Mouse (Mus musculus) midbrain, embryonic 15.5 days (tissue): Measurements from ENCODE around the gene Fkbp15. TPM values are rescaled to one million over a fixed set of nuclear protein-coding genes. Genes with fewer than 3 reads are reported as not detected.

Source experiments
- ATAC-seq: fragments of 200-750 bp; cut with Nextera tagmentation; replicated peaks from 2 replicates; pipeline ENCODE4 v1.8.0; 2017; ENCODE audit warnings: moderate TSS enrichment
- H3K27ac ChIP-seq: fragments of 300-500 bp; sonication (generic); 2 replicates; pipeline ENCODE4 v1.5.1; 2015; ENCODE audit warnings: mild to moderate bottlenecking, inconsistent platforms
- H3K27me3 ChIP-seq: fragments of 300-500 bp; sonication (generic); replicated peaks from 2 replicates; pipeline ENCODE4 v1.6.1; 2015; ENCODE audit warnings: inconsistent platforms
- H3K36me3 ChIP-seq: fragments of 300-500 bp; sonication (generic); replicated peaks from 2 replicates; pipeline ENCODE4 v1.6.1; 2015; ENCODE audit warnings: inconsistent platforms
- H3K4me1 ChIP-seq: fragments of 300-500 bp; sonication (generic); 2 replicates; pipeline ENCODE4 v1.6.1; 2015; ENCODE audit warnings: inconsistent platforms
- H3K4me2 ChIP-seq: fragments of 300-500 bp; sonication (generic); 2 replicates; pipeline ENCODE4 v1.6.1; 2015; ENCODE audit warnings: inconsistent platforms, mild to moderate bottlenecking, moderate library complexity
- H3K4me3 ChIP-seq: fragments of 300-500 bp; sonication (generic); 2 replicates; pipeline ENCODE4 v1.5.1; 2015; ENCODE audit warnings: mild to moderate bottlenecking, inconsistent platforms
- H3K9ac ChIP-seq: fragments of 300-500 bp; sonication (generic); 2 replicates; pipeline ENCODE4 v1.6.1; 2015; ENCODE audit warnings: mild to moderate bottlenecking, inconsistent platforms
- H3K9me3 ChIP-seq: fragments of 300-500 bp; sonication (generic); 2 replicates; pipeline ENCODE4 v1.6.1; 2016; ENCODE audit warnings: inconsistent platforms
- WGBS: fragments of 180-500 bp; shearing (Covaris S2); methylation state at CpG from one replicate; pipeline ENCODE4 v1.1.7; 2015; ENCODE audit warnings: mixed read lengths; 5-methylcytosine and 5-hydroxymethylcytosine counted together
- polyA plus RNA-seq: library from polyadenylated mRNA; unstranded; fragments of >200 nt; fragmentation: Nextera tagmentation; extraction: Ambion mirVana; gene quantifications from 2 replicates; pipeline ENCODE4 v1.2.1, GENCODE M21; 2015

Gene Fkbp15
- polyA plus RNA-seq, 1 experiment from 2014 or later = 23.0 TPM

GRCm38 (mm10) chr4:62306840-62307239, 53.5 kb downstream of the Fkbp15 start:
- peaks cover 26% of the 10 kb centered on the region for H3K36me3 ChIP-seq
- H3K4me1 ChIP-seq = no peaks in the 10 kb centered on the region
- H3K4me2 ChIP-seq = no peak overlapping the region
- WGBS = 86% methylated on average over 4 of the region's 4 CpGs
- ATAC-seq = no peak
- no peak overlapping the region for H3K4me3 ChIP-seq
- H3K27ac ChIP-seq = no peak overlapping the region
- no peaks in the 10 kb centered on the region for H3K27me3 ChIP-seq
- H3K9me3 ChIP-seq = no peaks in the 10 kb centered on the region
- H3K9ac ChIP-seq = no peak overlapping the region

GRCm38 (mm10) chr4:62306301-62306700, 54.0 kb downstream of the Fkbp15 start:
- Histone ChIP-seq H3K4me3 (no peak overlapping the region), H3K4me1 (no peaks in the 10 kb centered on the region), H3K27me3 (no peaks in the 10 kb centered on the region), H3K36me3 (peaks cover 26% of the 10 kb centered on the region), H3K9me3 (no peaks in the 10 kb centered on the region), H3K27ac (no peak overlapping the region), H3K9ac (no peak overlapping the region), H3K4me2 (no peak overlapping the region)
- ATAC-seq = no peak
- WGBS = 100% methylated on average over 1 of the region's 1 CpGs

DNA sequence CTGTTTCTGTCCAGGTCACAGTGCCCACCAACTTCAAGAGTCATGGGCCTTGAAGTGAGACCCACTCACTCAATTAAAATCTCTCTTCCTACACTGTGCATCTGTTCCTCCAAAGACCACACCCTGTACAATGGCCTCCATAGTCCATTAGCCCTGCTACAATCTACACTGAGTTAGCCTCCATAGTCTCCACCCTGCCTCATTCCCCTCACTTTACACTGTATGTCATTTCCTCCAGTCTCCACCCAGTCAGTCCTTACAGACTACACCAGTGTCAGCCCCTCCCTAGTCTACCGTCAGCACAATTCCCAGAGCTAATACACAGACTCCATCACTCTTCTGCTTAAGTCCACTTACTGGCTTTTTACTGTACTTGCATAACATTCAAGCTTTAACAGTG, 57.1 kb downstream of the Fkbp15 start:
- Histone ChIP-seq H3K9me3 (no peaks in the 10 kb centered on the region), H3K27me3 (no peaks in the 10 kb centered on the region), H3K36me3 (peaks cover 31% of the 10 kb centered on the region), H3K4me1 (no peaks in the 10 kb centered on the region), H3K4me3 (no peak overlapping the region), H3K9ac (no peak overlapping the region), H3K4me2 (no peak overlapping the region), H3K27ac (no peak overlapping the region)
- WGBS = 94% methylated on average over 1 of the region's 1 CpGs
- no peak for ATAC-seq

DNA sequence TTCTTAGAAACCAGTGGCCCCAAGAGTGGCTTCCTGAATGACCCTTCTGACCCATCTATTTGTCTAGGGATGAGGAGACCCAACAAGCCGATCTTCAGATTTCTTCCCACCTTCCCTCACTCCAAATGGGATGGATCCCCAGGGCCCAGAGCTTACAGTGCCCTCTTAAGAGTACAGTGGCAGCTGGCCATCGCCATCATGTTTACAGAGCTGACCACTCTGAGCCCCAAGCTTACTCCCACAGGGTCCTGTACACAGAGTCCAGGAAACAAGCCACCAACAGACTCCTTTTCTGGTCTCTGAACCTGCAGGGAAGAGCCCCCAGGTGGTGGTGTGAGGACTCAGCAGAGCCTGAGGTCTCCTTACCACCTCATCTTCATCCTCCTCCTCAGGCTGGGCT, 57.6 kb downstream of the Fkbp15 start:
- H3K9ac ChIP-seq = no peak overlapping the region
- H3K36me3 ChIP-seq = peaks cover 31% of the 10 kb centered on the region
- H3K4me1 ChIP-seq = no peaks in the 10 kb centered on the region
- no peak overlapping the region for H3K4me2 ChIP-seq
- no peaks in the 10 kb centered on the region for H3K9me3 ChIP-seq
- no peak for ATAC-seq
- 75% methylated on average over 2 of the region's 2 CpGs for WGBS
- H3K27ac ChIP-seq = no peak overlapping the region
- no peaks in the 10 kb centered on the region for H3K27me3 ChIP-seq
- no peak overlapping the region for H3K4me3 ChIP-seq

DNA sequence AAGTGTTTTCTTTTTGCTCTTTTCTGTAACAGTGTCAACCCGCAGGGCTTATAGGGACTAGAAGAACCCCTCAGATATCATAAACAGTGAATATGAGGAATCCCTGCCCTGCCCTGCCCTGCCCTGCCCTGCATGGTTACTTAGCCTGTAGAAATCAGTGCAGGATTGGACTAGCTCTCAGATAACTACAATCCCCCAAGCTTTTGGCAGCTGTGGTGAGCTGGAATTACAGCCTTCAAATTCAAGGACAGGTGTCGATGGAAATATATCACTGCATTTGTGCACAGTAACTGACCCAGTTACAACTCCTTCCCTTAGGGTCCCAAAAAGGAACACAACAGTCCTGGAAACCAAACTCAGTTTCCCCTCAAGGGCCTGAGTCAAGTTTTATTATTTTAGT, 60.3 kb downstream of the Fkbp15 start:
- Histone ChIP-seq H3K36me3 (peaks cover 29% of the 10 kb centered on the region), H3K27me3 (no peaks in the 10 kb centered on the region), H3K4me2 (no peak overlapping the region), H3K4me3 (no peak overlapping the region), H3K4me1 (no peaks in the 10 kb centered on the region), H3K9ac (no peak overlapping the region), H3K27ac (no peak overlapping the region), H3K9me3 (no peaks in the 10 kb centered on the region)
- 94% methylated on average over 2 of the region's 2 CpGs for WGBS
- ATAC-seq = no peak

DNA sequence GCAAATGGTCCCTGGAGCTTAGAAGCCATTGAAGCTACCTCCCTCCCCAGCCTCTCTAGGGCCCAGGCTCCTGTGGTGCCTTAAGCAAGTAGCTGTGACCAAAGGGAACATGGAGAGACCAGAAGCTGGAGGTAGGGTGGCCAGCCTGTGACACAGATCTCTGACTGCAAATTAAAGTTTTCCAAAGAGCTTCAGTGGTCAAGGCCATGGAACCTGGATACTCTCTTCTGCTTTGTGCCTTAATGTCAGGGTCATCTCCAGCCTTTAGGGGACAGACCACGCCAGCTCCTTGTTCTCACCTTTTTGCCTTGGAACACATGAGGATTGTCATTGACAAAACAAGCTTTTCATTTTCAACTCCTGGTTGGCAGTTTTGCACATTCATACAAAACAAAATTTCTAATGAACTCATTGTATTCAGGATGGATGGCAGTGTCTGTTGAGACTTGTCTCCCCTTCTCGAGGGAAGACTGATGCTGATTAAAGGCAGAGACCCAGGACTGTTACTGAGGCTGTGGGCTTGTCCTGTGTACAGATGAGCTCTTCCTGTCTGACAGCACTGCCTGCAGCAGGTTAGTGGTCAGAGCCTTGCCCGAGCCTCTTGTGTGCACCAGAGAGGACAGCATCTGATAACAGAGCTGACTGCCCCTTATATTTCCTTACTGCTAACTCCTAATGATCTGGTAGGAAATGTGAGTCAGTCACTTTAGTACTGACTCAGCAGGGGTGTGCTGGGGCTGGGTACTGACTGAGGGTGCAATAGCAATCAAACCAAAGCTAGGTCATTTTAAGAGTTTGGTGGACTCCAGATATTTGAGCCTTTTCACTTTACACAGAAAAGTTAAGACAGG, 62.8 kb downstream of the Fkbp15 start:
- WGBS = 87% methylated on average over 3 of the region's 3 CpGs
- H3K36me3 ChIP-seq = peaks cover 11% of the 10 kb centered on the region; the same call in 1 of the 2 replicates

DNA sequence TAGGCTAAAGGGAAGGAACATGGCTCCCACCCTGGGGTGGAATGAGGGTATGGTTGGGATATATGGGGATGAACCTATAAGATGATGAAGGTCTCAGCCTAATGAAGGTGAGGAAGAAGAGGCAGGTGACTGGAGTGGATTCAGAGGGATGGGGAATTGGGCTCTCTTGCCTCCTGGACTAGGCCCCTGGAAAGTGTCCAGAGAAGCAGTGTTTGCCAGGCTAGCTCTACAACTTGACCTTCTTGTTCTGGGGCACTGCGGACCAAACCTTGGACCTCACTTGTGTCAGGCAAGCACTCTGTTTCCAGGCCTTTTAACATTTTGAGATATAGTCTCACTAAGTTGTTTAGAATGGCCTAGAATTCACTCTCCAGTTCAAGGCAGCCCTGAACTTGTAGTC, 65.6 kb downstream of the Fkbp15 start:
- ATAC-seq = no peak
- no peak overlapping the region for H3K4me2 ChIP-seq

More for the DNA sequence above, 62.8 kb downstream of the Fkbp15 start:
- no peaks in the 10 kb centered on the region for H3K4me1 ChIP-seq
- H3K27ac ChIP-seq = no peak overlapping the region
- no peaks in the 10 kb centered on the region for H3K9me3 ChIP-seq
- no peak for ATAC-seq
- H3K4me2 ChIP-seq = no peak overlapping the region
- H3K9ac ChIP-seq = no peak overlapping the region
- H3K27me3 ChIP-seq = no peaks in the 10 kb centered on the region
- H3K4me3 ChIP-seq = no peak overlapping the region

DNA sequence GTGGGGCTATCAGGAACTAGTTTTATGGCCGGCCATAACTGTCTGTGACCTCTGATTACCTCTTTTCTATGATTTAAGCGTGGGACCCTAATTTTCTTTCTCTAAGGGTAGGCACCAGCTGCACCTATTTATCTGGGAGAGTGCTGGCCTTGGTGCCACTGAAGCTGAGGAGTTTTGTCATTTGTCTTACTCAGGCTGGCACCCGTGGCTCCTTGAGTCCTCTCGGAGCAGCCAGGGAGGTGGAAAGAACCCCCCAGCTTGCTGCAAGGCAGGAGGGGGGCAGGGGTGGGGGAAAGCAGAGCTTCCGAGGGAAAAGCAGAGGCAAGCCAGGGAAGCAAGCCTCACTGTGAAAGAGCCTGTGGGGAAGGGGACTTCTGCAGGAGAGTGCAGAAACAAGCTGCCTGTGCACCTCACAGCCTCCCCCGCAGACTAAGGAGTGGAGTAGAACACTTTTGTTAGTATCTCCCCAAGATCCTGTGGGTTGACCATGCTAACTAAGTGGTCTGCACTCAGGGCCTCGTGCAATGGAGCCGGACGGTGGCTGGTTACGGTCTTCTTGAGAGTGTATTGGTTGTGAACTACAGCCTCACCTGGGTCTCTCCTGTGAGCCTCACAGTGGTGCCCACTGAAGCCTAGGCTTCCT, 67.0 kb downstream of the Fkbp15 start:
- Histone ChIP-seq H3K9me3 (no peaks in the 10 kb centered on the region), H3K4me3 (no peak overlapping the region), H3K9ac (no peak overlapping the region), H3K4me2 (no peak overlapping the region), H3K27ac (no peak overlapping the region), H3K36me3 (no peaks in the 10 kb centered on the region; the same call in 1 of the 2 replicates), H3K27me3 (no peaks in the 10 kb centered on the region), H3K4me1 (no peaks in the 10 kb centered on the region)
- 68% methylated on average over 10 of the region's 10 CpGs for WGBS
- ATAC-seq = no peak

More for the DNA sequence above, 65.6 kb downstream of the Fkbp15 start:
- Histone ChIP-seq H3K27me3 (no peaks in the 10 kb centered on the region), H3K4me1 (no peaks in the 10 kb centered on the region), H3K36me3 (peaks cover 6% of the 10 kb centered on the region; the same call in 1 of the 2 replicates), H3K27ac (no peak overlapping the region), H3K9me3 (no peaks in the 10 kb centered on the region), H3K4me3 (no peak overlapping the region), H3K9ac (no peak overlapping the region)
- WGBS = 100% methylated on average over 1 of the region's 1 CpGs

- WGBS = 68% methylated on average over 8 of the region's 8 CpGs
- no peak overlapping the region for H3K4me2 ChIP-seq
- no peak overlapping the region for H3K9ac ChIP-seq
- peaks cover 5% of the 10 kb centered on the region for H3K4me1 ChIP-seq
- H3K27me3 ChIP-seq = no peaks in the 10 kb centered on the region
- H3K9me3 ChIP-seq = no peaks in the 10 kb centered on the region
- no peak for ATAC-seq
- no peak overlapping the region for H3K4me3 ChIP-seq
- H3K27ac ChIP-seq = no peak overlapping the region
- H3K36me3 ChIP-seq = no peaks in the 10 kb centered on the region; the same call in 1 of the 2 replicates
Observed at GRCm38 (mm10) chr4:62292461-62293180, 67.7 kb downstream of the Fkbp15 start.

DNA sequence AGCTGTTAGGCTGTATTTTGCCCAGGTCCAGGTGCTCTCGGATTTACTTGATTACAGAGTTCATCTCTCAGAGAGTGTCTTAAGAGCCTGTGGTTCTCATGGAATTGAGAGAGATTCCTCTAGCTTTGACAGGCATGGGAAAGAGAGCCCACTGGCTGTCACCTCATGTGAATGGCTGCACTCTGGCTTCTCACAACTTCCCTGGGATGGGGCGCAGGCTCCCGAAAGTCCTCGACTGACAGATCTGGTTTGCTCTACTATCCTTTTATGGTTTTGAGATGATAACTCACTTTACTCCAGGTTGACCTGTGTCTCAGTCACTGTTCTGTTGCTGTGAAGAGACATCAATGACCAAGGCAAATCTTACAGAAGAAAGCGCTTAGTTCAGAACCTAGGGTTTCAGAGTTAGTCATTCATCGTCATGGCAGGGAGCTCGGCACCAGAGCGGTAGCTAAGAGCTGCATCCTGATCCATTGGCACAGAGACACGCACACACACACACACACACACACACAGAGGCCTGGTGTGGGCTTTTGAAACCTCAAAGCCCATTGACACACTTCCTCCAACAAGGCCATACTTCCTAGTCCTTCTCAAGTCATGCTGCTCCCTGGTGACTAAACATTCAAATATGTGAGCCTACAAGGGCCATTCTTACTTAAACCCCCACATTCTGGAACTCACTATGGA, 69.4 kb downstream of the Fkbp15 start:
- WGBS = 93% methylated on average over 9 of the region's 9 CpGs

DNA sequence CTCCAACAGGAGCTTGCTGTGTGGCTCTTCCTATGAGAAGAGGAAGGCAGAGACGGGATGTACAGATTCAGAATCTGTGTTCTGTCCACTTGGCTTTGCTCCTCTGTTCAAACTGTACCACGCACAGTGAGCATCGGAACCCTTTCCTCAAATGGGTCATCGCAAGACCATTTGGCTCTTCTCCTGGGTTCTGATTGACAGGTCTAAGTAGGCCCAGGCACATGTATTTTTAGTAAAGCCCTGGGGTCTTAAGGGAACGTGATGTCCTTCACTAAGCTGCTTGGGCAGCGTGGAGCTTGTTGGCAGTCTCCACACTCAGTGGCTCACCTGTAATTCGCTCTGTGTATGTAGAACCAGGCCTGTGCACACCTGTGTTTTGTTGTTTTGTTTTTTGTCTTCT, 71.1 kb downstream of the Fkbp15 start:
- no peak overlapping the region for H3K4me3 ChIP-seq
- H3K4me2 ChIP-seq = no peak overlapping the region
- WGBS = 90% methylated on average over 7 of the region's 7 CpGs
- H3K4me1 ChIP-seq = peaks cover 12% of the 10 kb centered on the region
- ATAC-seq = no peak
- H3K9ac ChIP-seq = no peak overlapping the region
- H3K9me3 ChIP-seq = no peaks in the 10 kb centered on the region
- H3K27me3 ChIP-seq = no peaks in the 10 kb centered on the region
- no peak overlapping the region for H3K27ac ChIP-seq
- H3K36me3 ChIP-seq = no peaks in the 10 kb centered on the region

More for the DNA sequence above, 69.4 kb downstream of the Fkbp15 start:
- Histone ChIP-seq H3K4me1 (peaks cover 12% of the 10 kb centered on the region), H3K27ac (no peak overlapping the region), H3K4me2 (no peak overlapping the region), H3K36me3 (no peaks in the 10 kb centered on the region), H3K4me3 (no peak overlapping the region), H3K9me3 (no peaks in the 10 kb centered on the region), H3K27me3 (no peaks in the 10 kb centered on the region), H3K9ac (no peak overlapping the region)
- no peak for ATAC-seq
